Mouse (Mus musculus): ENCODE results near the gene Mus81.

DNA sequence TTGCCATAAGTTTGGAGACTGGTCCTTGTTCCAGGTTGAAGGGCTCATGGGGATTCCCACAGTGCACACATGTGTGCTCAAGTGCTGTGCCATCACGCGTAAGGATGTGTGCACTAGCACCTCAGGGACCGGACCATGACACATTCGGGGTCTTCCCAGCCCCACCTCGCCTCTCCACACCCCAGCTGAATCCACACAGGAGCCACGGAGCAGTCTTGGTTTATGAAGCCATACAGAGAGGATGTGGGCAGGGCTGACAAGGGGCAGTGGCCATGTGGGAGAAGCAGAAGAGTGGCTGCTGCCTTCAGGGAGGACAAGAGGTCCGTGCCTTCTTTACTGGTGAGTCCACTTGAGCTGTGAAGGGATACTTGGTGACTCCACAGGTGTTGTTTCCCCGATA is 23.2 kb downstream of the Mus81 start:
- TF ChIP-seq CTCF (IDR thresholded peaks at IDR 0.05; ENCODE audit: borderline replicate concordance, control insufficient read depth, extremely low read depth, insufficient read depth, low read length, poor library complexity): no peak
- TF ChIP-seq POLR2A (IDR thresholded peaks at IDR 0.05; ENCODE audit: control insufficient read depth, extremely low read depth, insufficient read depth, low read length, poor library complexity): no peak
